Mouse (Mus musculus): ENCODE measurements around the gene Otud4. TPM values are rescaled to one million over a fixed set of nuclear protein-coding genes. Genes with fewer than 3 reads are reported as not detected.

The Otud4 gene
- polyA plus RNA-seq, 1 experiment from 2014 or later, result 14.3 TPM

- Histone ChIP-seq H3K27ac (no peak overlapping the region), H3K4me1 (no peaks in the 10 kb centered on the region), H3K9me3 (no peaks in the 10 kb centered on the region), H3K4me3 (no peak overlapping the region), H3K4me2 (no peak overlapping the region), H3K9ac (no peak overlapping the region), H3K27me3 (no peaks in the 10 kb centered on the region), H3K36me3 (peaks cover 44% of the 10 kb centered on the region)
- no peak for ATAC-seq (ENCODE audit: borderline replicate concordance, extremely low read depth, low FRiP score, low TSS enrichment)
- 89% methylated on average over 3 of the region's 3 CpGs for WGBS
Measured at GRCm38 (mm10) chr8:79706687-79707086, 67.3 kb downstream of the Otud4 start.

GRCm38 (mm10) chr8:79711064-79711961 is 71.9 kb downstream of the Otud4 start, which contains the start of the genes Abce1 and Anapc10:
TSS of gene Abce1 (minus strand) at chr8:79711740.
TSS of gene Anapc10 (plus strand) at chr8:79711820.
- H3K36me3 ChIP-seq, result peaks cover 16% of the 10 kb centered on the region
- WGBS, result under 1% methylated on average over 73 of the region's 73 CpGs
- peak within 1 kb of the TSS; percentile 84 for H3K27ac ChIP-seq
- peaks cover 7% of the 10 kb centered on the region for H3K4me1 ChIP-seq
- H3K9ac ChIP-seq, result peak within 1 kb of the TSS; percentile 84
- peak within 1 kb of the TSS; percentile 65 for H3K4me2 ChIP-seq
- peak within 1 kb of the TSS; percentile 91 for H3K4me3 ChIP-seq
- no peaks in the 10 kb centered on the region for H3K27me3 ChIP-seq
- no peaks in the 10 kb centered on the region for H3K9me3 ChIP-seq
- ATAC-seq (ENCODE audit: borderline replicate concordance, extremely low read depth, low FRiP score, low TSS enrichment), result peak; percentile 98

GRCm38 (mm10) chr8:79712676-79713075 is 73.3 kb downstream of the Otud4 start:
- Histone ChIP-seq H3K4me3 (peak overlapping the region; percentile 91; the same call in 1 of the 2 replicates), H3K27me3 (no peaks in the 10 kb centered on the region), H3K36me3 (peaks cover 16% of the 10 kb centered on the region; the same call in 1 of the 2 replicates), H3K9ac (no peak overlapping the region; the same call in 1 of the 2 replicates), H3K27ac (no peak overlapping the region), H3K9me3 (no peaks in the 10 kb centered on the region), H3K4me2 (peak overlapping the region; percentile 57), H3K4me1 (peaks cover 7% of the 10 kb centered on the region)
- ATAC-seq (ENCODE audit: borderline replicate concordance, extremely low read depth, low FRiP score, low TSS enrichment), result no peak
- WGBS, result 41% methylated on average over 5 of the region's 6 CpGs

GRCm38 (mm10) chr8:79721537-79721936 is 82.1 kb downstream of the Otud4 start:
- H3K9ac ChIP-seq, result no peak overlapping the region
- no peak overlapping the region for H3K27ac ChIP-seq
- H3K4me3 ChIP-seq, result no peak overlapping the region
- no peak overlapping the region for H3K4me2 ChIP-seq
- no peaks in the 10 kb centered on the region for H3K9me3 ChIP-seq
- no peaks in the 10 kb centered on the region for H3K4me1 ChIP-seq
- no peak for ATAC-seq (ENCODE audit: borderline replicate concordance, extremely low read depth, low FRiP score, low TSS enrichment)
- H3K27me3 ChIP-seq, result no peaks in the 10 kb centered on the region
- H3K36me3 ChIP-seq, result peaks cover 34% of the 10 kb centered on the region

- peaks cover 24% of the 10 kb centered on the region for H3K36me3 ChIP-seq
- H3K9ac ChIP-seq, result no peak overlapping the region
- H3K27me3 ChIP-seq, result no peaks in the 10 kb centered on the region
- no peak overlapping the region for H3K4me3 ChIP-seq
- no peak overlapping the region for H3K27ac ChIP-seq
- H3K9me3 ChIP-seq, result no peaks in the 10 kb centered on the region
- no peak for ATAC-seq (ENCODE audit: borderline replicate concordance, extremely low read depth, low FRiP score, low TSS enrichment)
- no peaks in the 10 kb centered on the region for H3K4me1 ChIP-seq
- H3K4me2 ChIP-seq, result no peak overlapping the region
Measured at GRCm38 (mm10) chr8:79723308-79723707, 83.9 kb downstream of the Otud4 start.

GRCm38 (mm10) chr8:79724589-79724988 is 85.2 kb downstream of the Otud4 start:
- no peaks in the 10 kb centered on the region for H3K27me3 ChIP-seq
- peaks cover 24% of the 10 kb centered on the region for H3K36me3 ChIP-seq
- no peak overlapping the region for H3K4me2 ChIP-seq
- no peaks in the 10 kb centered on the region for H3K9me3 ChIP-seq
- 64% methylated on average over 3 of the region's 3 CpGs for WGBS
- ATAC-seq (ENCODE audit: borderline replicate concordance, extremely low read depth, low FRiP score, low TSS enrichment), result no peak
- no peak overlapping the region for H3K4me3 ChIP-seq
- no peaks in the 10 kb centered on the region for H3K4me1 ChIP-seq
- H3K9ac ChIP-seq, result no peak overlapping the region
- H3K27ac ChIP-seq, result no peak overlapping the region

Other genes with a start within 250 kb of the Otud4 start
- 36.1 and 38.5 TPM in 2 replicates for gene Smad1, start 240.1 kb upstream of the Otud4 start, polyA plus RNA-seq (2015; fragmentation: Nextera tagmentation; extraction: Ambion mirVana)
- 101 and 103 TPM in 2 replicates for gene Abce1, start 72.1 kb downstream of the Otud4 start, polyA plus RNA-seq (2015; fragmentation: Nextera tagmentation; extraction: Ambion mirVana)
- 38.9 and 39.6 TPM in 2 replicates for gene Anapc10, start 72.2 kb downstream of the Otud4 start, polyA plus RNA-seq (2015; fragmentation: Nextera tagmentation; extraction: Ambion mirVana)

Data from lung, embryonic 15.5 days (tissue).